Mouse (Mus musculus): ENCODE results near the gene Polr2g. TPM values are rescaled to one million over a fixed set of nuclear protein-coding genes. Genes with fewer than 3 reads are reported as not detected.

Gene Polr2g
- polyA plus RNA-seq, 1 experiment: 6.3 TPM

GRCm38 (mm10) chr19:8789171-8789570, 9.2 kb downstream of the Polr2g start:
- Histone ChIP-seq H3K4me1 (peaks cover 33% of the 10 kb centered on the region), H3K9me3 (peaks cover 6% of the 10 kb centered on the region)
- TF ChIP-seq FLI1 (IDR thresholded peaks at IDR 0.05; ENCODE audit: low read length) (no peak), GATA1 (IDR thresholded peaks at IDR 0.05; ENCODE audit: borderline replicate concordance, low read length) (no peak)

GRCm38 (mm10) chr19:8788521-8788920, 9.9 kb downstream of the Polr2g start:
- Histone ChIP-seq H3K27me3 (replicated peaks) (no peaks in the 10 kb centered on the region), H3K4me3 (replicated peaks) (no peak overlapping the region), H3K4me1 (peaks cover 36% of the 10 kb centered on the region), H3K9me3 (peaks cover 5% of the 10 kb centered on the region), H3K36me3 (replicated peaks; ENCODE audit: low read length) (peaks cover 35% of the 10 kb centered on the region)
- TF ChIP-seq FLI1 (IDR thresholded peaks at IDR 0.05; ENCODE audit: low read length) (no peak), GATA1 (IDR thresholded peaks at IDR 0.05; ENCODE audit: borderline replicate concordance, low read length) (no peak)

More at GRCm38 (mm10) chr19:8789171-8789570, 9.2 kb downstream of the Polr2g start:
- no peak overlapping the region for H3K4me3 ChIP-seq (replicated peaks)
- no peaks in the 10 kb centered on the region for H3K27me3 ChIP-seq (replicated peaks)
- peaks cover 36% of the 10 kb centered on the region for H3K36me3 ChIP-seq (replicated peaks; ENCODE audit: low read length)

- no peaks in the 10 kb centered on the region for H3K27me3 ChIP-seq (replicated peaks)
- TF ChIP-seq FLI1 (IDR thresholded peaks at IDR 0.05; ENCODE audit: low read length): no peak
- no peak for TF ChIP-seq GATA1 (IDR thresholded peaks at IDR 0.05; ENCODE audit: borderline replicate concordance, low read length)
- peak within 1 kb of the TSS; percentile 96 for H3K4me3 ChIP-seq (replicated peaks)
- H3K9me3 ChIP-seq: no peaks in the 10 kb centered on the region
- peaks cover 40% of the 10 kb centered on the region for H3K36me3 ChIP-seq (replicated peaks; ENCODE audit: low read length)
- H3K4me1 ChIP-seq: peaks cover 45% of the 10 kb centered on the region
Observed at GRCm38 (mm10) chr19:8786008-8786781, 12.2 kb downstream of the Polr2g start, which contains the start of gene Taf6l. Gene Taf6l (minus strand): TSS chr19:8786417.

DNA sequence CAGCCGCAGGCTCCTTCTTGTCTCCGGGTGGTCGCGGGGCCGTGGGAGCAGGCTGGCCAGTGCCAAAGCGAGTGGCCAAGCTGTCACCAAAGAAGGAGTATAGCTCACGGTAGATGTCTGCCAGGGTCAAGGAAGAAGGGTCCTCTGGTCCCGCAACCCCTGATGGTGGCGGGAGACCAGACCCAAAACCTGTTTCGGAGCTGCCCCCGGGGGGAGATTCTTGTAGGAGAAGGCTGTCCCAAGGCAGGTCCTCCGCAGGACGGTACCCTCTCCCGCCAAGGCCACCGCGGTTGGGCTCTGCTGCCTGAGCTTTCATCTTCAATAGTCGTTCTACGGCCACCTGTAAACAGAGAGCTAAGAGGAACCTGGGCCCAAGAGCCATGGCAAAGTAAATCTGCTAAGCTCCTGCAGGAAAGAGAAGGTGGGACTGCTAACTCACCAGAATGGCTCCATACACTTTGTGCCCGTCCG, 23.4 kb downstream of the Polr2g start:
- TF ChIP-seq GATA1 (IDR thresholded peaks at IDR 0.05; ENCODE audit: borderline replicate concordance, low read length) (no peak), FLI1 (IDR thresholded peaks at IDR 0.05; ENCODE audit: low read length) (no peak)
- Histone ChIP-seq H3K9me3 (no peaks in the 10 kb centered on the region), H3K4me3 (replicated peaks) (peak overlapping the region; percentile 97), H3K36me3 (replicated peaks; ENCODE audit: low read length) (peaks cover 55% of the 10 kb centered on the region), H3K27me3 (replicated peaks) (no peaks in the 10 kb centered on the region), H3K4me1 (peaks cover 55% of the 10 kb centered on the region)

GRCm38 (mm10) chr19:8774086-8774835, 24.1 kb downstream of the Polr2g start, which contains the start of gene Tmem179b:
Gene Tmem179b (minus strand): TSS chr19:8774467.
- TF ChIP-seq GATA1 (IDR thresholded peaks at IDR 0.05; ENCODE audit: borderline replicate concordance, low read length): no peak
- peak; percentile 68; the same call in 1 of the 2 replicates for TF ChIP-seq FLI1 (IDR thresholded peaks at IDR 0.05; ENCODE audit: low read length)
- no peaks in the 10 kb centered on the region for H3K27me3 ChIP-seq (replicated peaks)
- peaks cover 57% of the 10 kb centered on the region for H3K36me3 ChIP-seq (replicated peaks; ENCODE audit: low read length)
- H3K9me3 ChIP-seq: no peaks in the 10 kb centered on the region
- H3K4me1 ChIP-seq: peaks cover 52% of the 10 kb centered on the region
- H3K4me3 ChIP-seq (replicated peaks): peak within 1 kb of the TSS; percentile 97

DNA sequence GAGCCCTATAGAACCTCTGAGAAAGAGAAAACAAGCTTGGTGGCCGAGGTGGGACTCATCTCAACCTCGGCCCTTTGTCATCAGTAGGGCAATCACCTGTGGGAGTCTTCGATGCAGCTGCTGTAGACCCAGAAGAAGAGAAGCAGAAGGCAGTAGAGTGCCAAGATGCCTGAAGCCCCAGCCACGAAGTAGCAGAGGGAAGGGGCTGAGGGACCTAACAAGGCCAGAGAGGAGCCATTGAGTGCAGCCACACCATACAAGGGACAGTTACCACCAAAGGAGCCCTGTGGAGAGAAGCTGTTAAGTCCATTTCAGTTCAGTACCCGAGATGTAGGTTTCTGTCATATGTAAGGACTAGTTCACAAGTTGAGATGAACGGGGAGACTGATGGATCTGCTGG, 25.0 kb downstream of the Polr2g start:
- H3K9me3 ChIP-seq: no peaks in the 10 kb centered on the region
- H3K27me3 ChIP-seq (replicated peaks): no peaks in the 10 kb centered on the region
- H3K4me3 ChIP-seq (replicated peaks): peak overlapping the region; percentile 97
- H3K36me3 ChIP-seq (replicated peaks; ENCODE audit: low read length): peaks cover 60% of the 10 kb centered on the region
- peaks cover 52% of the 10 kb centered on the region for H3K4me1 ChIP-seq
- TF ChIP-seq FLI1 (IDR thresholded peaks at IDR 0.05; ENCODE audit: low read length): no peak
- TF ChIP-seq GATA1 (IDR thresholded peaks at IDR 0.05; ENCODE audit: borderline replicate concordance, low read length): no peak

GRCm38 (mm10) chr19:8772996-8773395, 25.4 kb downstream of the Polr2g start:
- H3K27me3 ChIP-seq (replicated peaks): no peaks in the 10 kb centered on the region
- no peak for TF ChIP-seq FLI1 (IDR thresholded peaks at IDR 0.05; ENCODE audit: low read length)
- no peak for TF ChIP-seq GATA1 (IDR thresholded peaks at IDR 0.05; ENCODE audit: borderline replicate concordance, low read length)
- H3K36me3 ChIP-seq (replicated peaks; ENCODE audit: low read length): peaks cover 60% of the 10 kb centered on the region
- H3K4me3 ChIP-seq (replicated peaks): peak overlapping the region; percentile 97
- H3K4me1 ChIP-seq: peaks cover 52% of the 10 kb centered on the region
- no peaks in the 10 kb centered on the region for H3K9me3 ChIP-seq

- peaks cover 42% of the 10 kb centered on the region for H3K4me1 ChIP-seq
- TF ChIP-seq GATA1 (IDR thresholded peaks at IDR 0.05; ENCODE audit: borderline replicate concordance, low read length) (no peak), FLI1 (IDR thresholded peaks at IDR 0.05; ENCODE audit: low read length) (no peak)
- H3K9me3 ChIP-seq: peaks cover 2% of the 10 kb centered on the region
- no peaks in the 10 kb centered on the region for H3K27me3 ChIP-seq (replicated peaks)
- peaks cover 71% of the 10 kb centered on the region for H3K36me3 ChIP-seq (replicated peaks; ENCODE audit: low read length)
- peak within 1 kb of the TSS; percentile 93 for H3K4me3 ChIP-seq (replicated peaks)
Observed at GRCm38 (mm10) chr19:8770567-8771270, 27.7 kb downstream of the Polr2g start, which contains the start of gene Tmem223. Gene Tmem223 (plus strand): TSS chr19:8770996.

DNA sequence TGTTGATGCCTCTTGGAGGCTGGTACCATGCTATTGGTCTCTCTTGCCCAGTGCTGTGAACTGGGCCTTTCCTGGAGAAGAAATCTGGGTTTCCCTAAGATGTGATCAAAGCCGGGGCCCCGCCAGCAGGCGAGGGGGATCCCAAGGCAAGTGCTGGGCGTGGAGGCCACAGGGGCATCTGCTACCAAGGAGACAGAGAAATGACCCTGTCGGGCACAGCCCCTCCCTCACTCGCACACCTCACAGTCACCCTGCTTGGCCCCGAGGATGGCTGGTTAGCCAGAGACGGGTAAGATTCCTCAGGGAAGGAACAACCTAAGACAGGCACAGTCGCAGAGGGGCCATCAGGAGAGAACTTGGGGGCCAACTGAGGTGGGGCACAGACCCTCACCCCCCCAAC, 32.8 kb downstream of the Polr2g start:
- peaks cover 97% of the 10 kb centered on the region for H3K36me3 ChIP-seq (replicated peaks; ENCODE audit: low read length)
- peak overlapping the region; percentile 46 for H3K4me3 ChIP-seq (replicated peaks)
- H3K27me3 ChIP-seq (replicated peaks): no peaks in the 10 kb centered on the region
- peaks cover 15% of the 10 kb centered on the region for H3K9me3 ChIP-seq
- H3K4me1 ChIP-seq: peaks cover 12% of the 10 kb centered on the region
- TF ChIP-seq GATA1 (IDR thresholded peaks at IDR 0.05; ENCODE audit: borderline replicate concordance, low read length): no peak
- no peak for TF ChIP-seq FLI1 (IDR thresholded peaks at IDR 0.05; ENCODE audit: low read length)

Measured in megakaryocyte, embryonic 14.5 days (primary cell).